Mouse (Mus musculus) layer of hippocampus, postnatal 14 days (tissue): ENCODE data around the gene Eif1ax. TPM values are rescaled to one million over a fixed set of nuclear protein-coding genes. Genes with fewer than 3 reads are reported as not detected.
"Not testable (repeated sequence)": the region's sequence is repeated elsewhere in the genome, so short reads cannot be mapped to it uniquely, and the experiment has no call there.

Source experiments
- DNase-seq, 2 experiments: peaks; one replicate each; pipeline ENCODE4 v3.0.0; 2021 to 2022; ENCODE audit warnings: low spot score in 2 of 2, mixed read lengths in 1 of 2
- long read RNA-seq, 2 experiments: library from polyadenylated mRNA; stranded (forward); transcript quantifications; one replicate each; pipeline ENCODE4 v2.0.0; 2021
- total RNA-seq, 2 experiments: library from RNA; stranded (reverse); gene quantifications; 2 replicates each; pipeline ENCODE4 v1.2.3; 2021

Gene Eif1ax
- 100 to 1,000 TPM; 141 to 148 TPM for total RNA-seq
- long read RNA-seq, experiment 1, full-length matches to known transcripts: 124 of 136 reads
- long read RNA-seq, experiment 1, partial matches to known transcripts: 4 of 136 reads
- long read RNA-seq, experiment 1, other reads (novel, unspliced or antisense): 8 of 136 reads
- long read RNA-seq, experiment 2, full-length matches to known transcripts: 105 of 122 reads
- long read RNA-seq, experiment 2, partial matches to known transcripts: 3 of 122 reads
- long read RNA-seq, experiment 2, other reads (novel, unspliced or antisense): 14 of 122 reads

GRCm38 (mm10) chrX:159371831-159372752 is at the start of gene Eif1ax:
TSS of gene Eif1ax (plus strand) at chrX:159372178.
- DNase-seq: peak; percentile 43 to 60

DNA sequence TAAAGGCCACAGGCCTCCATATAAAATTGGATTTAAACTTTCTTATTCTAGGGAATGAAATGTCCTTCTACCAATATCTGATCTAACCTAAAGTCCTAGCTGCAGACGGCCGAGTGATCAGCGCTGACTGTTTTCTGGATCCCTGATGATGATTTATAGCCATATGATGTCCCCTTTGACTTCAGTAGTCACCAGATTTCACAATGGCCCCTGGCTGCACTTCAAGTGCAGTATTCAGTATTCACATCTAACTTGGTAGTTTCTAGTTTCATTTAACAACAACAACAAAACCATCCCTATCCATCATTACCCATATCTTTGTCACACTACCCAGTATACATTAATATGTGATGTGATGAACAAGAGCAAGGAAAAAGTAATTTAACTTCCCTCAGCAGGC is 7.5 kb upstream of the Eif1ax start:
- no peak for DNase-seq

DNA sequence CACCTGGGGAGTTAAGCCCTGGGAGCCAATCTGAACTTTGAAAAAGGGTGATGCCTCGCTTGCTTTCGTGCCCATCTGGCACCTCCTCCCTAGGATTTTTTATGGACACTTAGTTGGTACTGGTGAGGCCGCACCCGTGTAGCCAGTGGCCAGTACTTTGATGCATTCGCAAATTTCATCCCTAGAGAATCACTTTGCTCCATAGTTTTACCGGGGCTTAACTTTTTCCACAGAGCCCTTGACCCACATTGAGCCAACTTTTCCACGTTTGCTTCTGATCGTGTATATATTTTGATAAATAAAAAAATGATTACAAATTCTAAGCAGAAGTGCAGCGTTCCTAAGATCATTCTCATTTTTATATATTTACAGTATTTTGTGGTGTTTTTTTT is 771 bp downstream of the Eif1ax start:
- DNase-seq: no peak

DNA sequence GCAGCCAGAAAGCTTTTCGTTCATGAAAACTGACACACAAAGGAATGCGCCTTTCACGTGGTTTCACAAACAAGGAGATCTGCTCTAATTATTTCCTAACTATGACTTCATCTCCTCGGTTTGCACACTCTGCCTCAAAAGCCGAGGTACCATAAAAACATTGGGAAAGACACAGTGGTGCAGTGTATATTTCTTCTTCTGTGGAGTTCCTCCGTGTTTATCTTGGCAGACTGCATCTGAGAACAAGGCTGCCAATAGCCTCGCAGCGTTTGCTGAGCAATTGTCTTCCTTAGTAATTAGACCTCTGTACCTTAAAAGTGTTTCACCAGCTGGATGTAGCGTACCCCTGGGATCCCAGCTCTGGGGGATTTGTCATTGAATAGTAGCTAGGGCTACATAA is 15.1 kb downstream of the Eif1ax start:
- no peak for DNase-seq

- no peak for DNase-seq
Observed at GRCm38 (mm10) chrX:159388953-159389352, 17.0 kb downstream of the Eif1ax start.

GRCm38 (mm10) chrX:159390347-159390962 is 18.5 kb downstream of the Eif1ax start:
- no peak for DNase-seq

- DNase-seq: no peak
Observed at GRCm38 (mm10) chrX:159391239-159391638, 19.3 kb downstream of the Eif1ax start.

- no peak for DNase-seq
Observed at GRCm38 (mm10) chrX:159409253-159409652, 37.3 kb downstream of the Eif1ax start.

DNA sequence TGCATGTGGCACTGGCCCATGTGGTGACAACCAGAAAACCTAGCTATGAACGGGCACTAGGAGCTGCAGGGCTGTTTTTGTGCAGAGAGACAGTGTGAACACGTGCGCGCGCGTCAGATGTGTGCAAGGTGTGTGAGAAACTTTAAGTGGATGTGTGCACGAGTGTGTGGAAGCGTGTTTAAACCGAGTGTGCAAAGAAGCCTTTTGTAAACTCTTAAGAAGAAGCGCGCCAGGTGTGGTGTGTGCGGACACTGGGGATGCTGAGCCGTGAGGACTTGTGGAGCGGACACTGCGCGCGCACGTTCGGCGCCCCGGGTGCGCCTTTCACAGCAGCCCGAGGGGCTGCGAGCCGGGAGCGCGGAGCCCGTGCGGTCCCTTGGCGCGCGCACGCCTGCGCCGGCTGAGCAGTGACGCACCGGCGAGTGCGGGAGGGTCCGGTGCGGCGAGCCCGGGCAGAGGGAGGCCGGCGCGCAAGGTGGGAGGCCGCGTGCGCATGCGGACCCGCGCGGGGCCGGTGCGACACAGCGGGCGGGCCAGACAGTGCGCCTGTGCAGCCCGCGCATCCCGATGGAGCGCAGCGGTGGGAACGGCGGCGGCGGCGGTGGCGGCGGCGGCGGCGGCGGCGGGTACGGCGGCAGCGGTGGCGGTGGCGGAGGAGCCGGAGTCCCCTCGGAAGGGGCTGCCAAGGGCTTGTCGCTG is 42.3 kb downstream of the Eif1ax start, which contains the start of gene Map7d2:
TSS of gene Map7d2 (plus strand) at position 443 of the 699 bp plus-strand sequence.
- DNase-seq: peak; percentile 33 to 37

GRCm38 (mm10) chrX:159414829-159415673 is 43.1 kb downstream of the Eif1ax start:
- peak in 1 of 2 experiments; percentile 3 for DNase-seq

GRCm38 (mm10) chrX:159430507-159430906 is 58.5 kb downstream of the Eif1ax start:
- DNase-seq: not testable (repeated sequence)

Other genes starting within 250 kb of the Eif1ax start
- 10 to 100 TPM; 27.4 to 37.5 TPM for gene Rps6ka3, start 161.9 kb upstream of the Eif1ax start, total RNA-seq
- gene Map7d2, start 42.4 kb downstream of the Eif1ax start, total RNA-seq: 100 to 1,000 TPM in 1 of 2 experiments, 10 to 100 TPM in 1; 86.2 to 101 TPM
- 1 to 10 TPM; 7.9 to 8.2 TPM for gene Bclaf3, start 154.5 kb downstream of the Eif1ax start, total RNA-seq